Mouse (Mus musculus): ENCODE results near the gene Aprt.

The Aprt gene

DNA sequence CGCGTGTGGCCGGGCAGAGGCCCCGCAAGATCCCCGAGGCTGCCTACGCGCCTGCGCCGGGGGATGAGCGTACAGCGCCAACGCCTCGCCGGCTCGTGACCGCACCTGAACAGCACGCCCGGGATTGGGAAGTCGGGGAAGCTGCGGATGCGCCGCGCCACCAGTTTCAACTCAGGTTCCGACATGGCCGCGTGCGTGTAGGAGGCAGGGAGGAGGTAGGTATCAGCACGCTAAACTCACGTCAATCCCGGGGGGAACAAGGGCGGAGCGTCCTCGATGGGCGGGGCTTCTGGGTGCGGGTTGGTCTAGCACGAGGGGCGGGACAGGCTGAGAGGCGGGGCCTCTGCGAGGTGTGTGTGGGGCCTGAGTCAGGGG, at the start of gene Aprt:
Gene Aprt, minus strand, starts transcription at position 262 of the 375 bp plus-strand sequence.
- peak; percentile 93 for DNase-seq

DNA sequence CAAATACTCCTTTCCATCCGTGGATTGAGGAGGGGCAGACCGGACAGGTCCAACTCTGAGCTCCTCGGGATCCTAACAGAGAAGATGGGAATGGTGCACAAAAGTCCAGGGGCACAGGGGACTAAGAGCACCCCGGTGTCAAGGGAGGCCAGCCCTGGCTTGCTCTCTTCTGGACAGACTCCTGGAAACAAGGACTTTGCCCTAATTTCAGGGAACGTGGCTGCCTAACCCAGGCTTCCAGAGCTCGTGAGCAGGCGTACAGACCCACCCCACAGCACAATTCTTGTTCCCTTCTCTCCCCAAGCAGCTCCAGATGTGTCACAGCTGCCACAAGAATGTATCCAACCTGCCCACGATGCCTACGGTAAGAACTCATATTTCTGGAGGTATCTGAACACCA, 49.1 kb upstream of the Aprt start:
- no peak for DNase-seq

DNA sequence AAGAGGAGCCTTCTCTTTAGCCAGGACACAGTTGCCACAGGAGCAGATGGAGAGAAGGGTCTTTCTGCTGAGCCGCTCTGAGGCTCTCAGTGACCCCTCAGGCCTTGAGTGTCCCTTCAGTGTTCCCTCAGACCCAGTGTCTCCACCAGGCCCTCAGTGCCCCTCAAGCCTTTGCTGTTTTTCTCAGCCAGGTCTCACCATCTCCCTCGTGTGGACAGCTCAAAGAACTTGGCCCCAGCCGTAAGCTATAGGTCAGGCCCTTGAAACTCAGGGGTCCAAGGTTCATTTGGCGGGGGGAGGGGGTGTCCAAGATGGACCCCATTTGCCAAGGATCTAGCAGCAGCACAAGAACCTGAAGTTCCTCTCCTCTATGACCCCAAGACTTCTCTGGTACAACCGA, 47.9 kb upstream of the Aprt start:
- DNase-seq = no peak

DNA sequence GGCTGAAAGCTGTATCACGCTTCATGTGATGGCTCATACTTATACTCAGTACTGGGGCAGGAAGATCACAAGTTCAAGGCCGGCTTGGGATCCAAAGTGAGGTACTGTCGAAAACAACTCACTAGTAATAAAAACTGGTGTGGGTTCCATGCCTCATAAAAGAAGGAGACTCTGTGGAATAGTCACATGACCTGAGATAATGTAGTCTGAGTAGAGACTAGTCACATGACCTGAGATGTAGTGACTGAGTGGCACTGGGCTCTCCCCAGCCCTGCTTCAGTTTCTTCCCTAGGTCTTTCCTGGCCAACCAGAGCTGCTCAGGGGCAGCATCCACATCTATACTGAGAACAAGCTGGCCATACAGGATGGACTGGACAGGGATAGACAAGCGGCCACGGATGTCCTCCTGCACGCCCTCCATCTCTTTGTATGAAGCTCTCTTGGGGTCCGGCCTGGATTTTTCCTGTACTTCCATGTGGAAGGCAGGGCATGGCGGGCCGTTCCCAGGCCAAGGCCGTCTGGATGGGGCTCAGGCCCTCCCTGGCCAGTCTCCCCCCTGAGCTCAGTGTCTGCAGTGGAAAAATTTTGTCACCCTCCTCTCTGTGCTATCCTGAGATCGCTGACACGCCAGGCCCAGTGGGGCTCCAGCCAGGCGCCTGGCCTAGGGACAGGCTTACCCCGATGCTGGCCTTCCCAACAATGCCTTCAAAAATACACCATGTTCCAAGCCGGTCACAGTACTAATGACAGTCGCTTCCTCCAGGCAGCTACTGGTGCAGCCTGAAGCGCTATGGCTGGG, 47.3 kb upstream of the Aprt start:
- DNase-seq = no peak

DNA sequence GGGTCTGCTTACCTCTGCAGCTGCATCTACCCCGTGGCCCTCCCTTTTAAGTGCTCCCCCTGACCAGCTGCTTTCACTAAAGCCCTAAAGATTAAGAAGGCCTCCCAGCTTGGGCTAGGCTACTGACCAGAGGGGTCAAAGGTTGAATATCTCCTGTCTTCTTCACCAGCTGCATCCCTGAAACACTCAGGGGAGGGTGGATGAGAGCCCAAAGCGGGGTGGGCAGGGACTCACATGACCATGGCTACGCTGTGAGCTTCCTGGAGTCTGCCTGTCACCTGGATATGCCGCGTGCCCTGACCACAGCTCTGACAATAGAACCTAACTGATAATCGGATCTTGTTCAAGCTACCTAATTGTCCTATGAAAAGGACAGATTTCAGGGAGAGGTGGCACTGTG, 46.0 kb upstream of the Aprt start, which contains the start of gene Pabpn1l:
Gene Pabpn1l, minus strand, starts transcription at position 13 of the 400 bp plus-strand sequence.
- no peak for DNase-seq

DNA sequence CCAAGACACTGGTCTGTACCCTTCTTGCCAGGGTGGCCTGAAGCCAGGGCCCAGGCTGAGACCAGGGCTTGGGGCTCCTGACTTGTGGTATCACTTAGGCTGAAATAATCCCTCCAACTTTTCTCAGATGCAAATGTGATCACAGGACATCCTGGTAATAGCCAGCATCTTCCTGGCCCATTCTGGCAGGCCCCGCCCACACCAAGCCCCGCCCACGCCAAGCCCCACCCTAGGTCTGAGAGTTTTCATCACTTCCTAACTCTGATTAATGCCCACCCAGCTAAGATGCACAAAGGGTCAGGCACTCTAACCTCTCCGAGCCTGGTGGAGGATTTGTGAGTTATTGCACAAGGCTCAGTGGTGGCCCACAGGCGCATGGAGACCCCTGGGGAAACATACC, 43.7 kb upstream of the Aprt start:
- DNase-seq = no peak

DNA sequence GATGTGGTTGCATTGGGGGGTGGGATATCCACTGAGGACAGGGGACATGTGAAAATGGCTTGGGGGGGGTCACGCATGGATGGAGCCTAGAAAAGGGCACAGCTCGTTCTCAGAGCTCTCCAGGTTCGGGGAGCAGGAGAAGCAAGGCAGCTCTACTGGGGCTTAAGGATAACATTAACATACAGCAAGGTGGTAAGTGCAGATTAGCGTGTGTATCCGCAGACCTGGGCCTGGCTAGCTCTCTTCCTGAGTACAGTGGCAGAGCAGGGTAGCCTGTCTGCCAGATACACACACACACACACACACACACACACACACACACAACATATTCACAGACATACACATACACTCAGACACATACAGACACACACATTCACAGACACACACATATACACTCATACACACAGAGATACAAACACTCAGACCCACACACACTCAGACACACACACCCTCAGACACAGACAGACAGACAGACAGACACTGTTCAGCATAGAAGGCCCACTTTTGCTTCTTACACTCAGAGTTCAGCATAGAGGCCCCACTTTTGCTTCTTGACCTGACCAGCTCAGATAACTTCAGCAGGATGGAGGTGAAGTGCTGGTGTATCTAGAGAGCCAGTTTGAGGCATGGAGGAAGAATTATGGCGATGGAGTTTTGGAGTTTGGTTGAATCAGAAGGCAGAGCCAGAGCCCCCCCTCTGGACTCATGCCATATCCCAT, 42.1 kb upstream of the Aprt start:
- DNase-seq = no peak

DNA sequence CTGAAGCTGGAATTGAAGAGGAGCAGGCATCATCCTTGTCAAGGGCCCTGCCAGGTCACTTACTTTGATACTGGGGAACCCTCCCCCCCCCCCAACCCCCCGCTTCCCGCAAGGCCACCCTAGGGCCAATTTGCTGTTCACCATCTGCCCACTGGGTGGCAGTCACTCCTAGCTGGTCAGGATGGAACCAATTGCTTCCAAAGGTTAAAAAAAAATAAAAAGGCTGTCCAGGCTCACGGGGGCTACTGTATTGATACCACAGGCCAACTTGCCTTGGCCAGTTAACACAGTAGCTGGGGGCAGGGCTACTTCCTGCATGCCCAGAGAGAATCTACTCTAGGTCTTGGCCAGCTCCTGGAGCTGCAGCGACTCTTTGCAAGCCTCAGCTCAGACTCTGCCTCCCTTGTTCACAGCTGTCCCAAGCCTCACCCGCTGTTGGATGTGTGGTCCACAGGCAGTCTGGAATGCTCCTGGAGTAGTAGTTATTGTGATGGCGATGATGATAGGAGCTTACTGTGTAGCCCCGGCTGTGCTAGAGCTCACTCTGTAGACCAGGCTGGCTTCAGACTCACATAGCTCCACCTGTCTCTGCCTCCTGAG, 41.3 kb upstream of the Aprt start:
- peak; percentile 58 for DNase-seq

DNA sequence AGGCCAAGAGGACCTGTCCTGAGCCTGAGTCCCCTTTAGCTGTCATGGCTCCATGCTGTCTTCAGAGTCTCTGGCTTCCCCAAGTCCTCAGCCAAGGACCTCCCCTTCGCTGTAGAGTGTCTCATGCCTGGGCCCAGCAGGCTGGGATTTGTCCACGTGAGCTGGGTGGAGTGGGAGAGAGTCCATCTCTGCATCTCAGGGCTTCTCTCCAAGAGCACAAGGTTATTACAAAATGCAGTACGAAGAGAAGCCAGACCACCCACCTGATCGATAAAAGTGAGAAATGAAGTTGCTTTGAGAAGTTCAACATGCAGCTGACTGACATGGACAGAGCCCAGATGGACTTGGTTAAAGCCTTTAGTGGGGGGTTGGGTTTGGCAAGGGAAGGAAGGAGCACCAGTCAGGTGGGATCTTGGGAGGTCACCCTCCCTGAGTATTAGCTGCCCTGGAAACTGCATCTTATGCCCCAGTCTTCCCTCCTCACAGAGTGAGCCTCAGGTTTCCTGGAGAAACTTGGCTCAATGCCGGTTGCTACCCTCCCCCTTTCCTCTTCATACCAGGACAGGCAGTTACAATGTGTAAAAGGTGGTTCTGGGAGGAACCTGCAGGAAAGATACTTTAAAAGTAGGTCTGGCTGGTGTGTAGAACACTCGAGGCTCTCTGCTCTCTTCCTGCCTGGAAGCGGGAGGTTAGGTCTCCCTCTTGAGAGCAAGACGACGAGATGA, 39.6 kb upstream of the Aprt start:
- DNase-seq = no peak

DNA sequence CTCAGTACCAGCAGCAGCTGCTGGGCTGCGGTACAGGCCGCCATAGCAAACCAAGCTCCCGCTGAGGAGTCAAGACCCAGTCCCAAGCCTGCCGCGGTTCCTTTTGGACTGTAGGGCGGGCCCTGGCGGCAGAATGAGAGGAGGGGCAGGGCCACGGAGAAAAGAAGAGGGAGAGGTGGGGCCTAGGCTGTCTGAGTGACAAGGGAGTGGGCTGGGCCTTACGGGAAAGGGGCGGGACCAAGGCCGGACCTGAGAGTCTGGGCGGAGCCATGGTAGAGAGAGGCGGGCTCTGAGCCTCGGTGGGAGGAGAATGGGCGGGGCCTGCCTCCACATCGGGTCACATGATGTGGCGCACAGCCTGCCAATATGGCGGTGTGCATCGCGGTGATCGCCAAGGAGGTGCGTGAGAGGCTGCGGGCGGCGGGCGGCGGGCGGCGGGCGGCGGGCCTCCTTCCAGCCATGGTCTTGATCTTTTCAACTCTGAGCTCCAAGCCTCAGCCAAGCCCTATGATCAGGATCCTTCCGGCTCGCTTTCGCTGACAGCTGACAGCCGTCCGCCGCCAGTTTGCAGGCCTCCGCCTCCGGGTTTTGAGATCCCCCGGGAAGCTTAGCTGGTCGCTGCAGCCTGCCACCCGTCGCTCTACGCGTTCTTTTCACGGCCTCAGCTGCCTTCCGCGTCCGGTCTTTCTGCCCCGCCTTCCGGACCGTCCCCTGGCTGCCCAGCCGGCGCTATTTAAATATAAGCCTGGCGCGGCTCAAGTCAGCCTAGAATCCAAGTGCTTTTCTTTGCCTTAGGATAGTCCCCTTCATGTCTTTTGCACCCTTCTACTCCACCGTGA, 34.8 kb upstream of the Aprt start, which contains the start of the genes Galns and Trappc2l:
Gene Galns, minus strand, starts transcription at position 169 of the 839 bp plus-strand sequence.
Gene Trappc2l, plus strand, starts transcription at position 346 of the 839 bp plus-strand sequence.
- peak; percentile 93 for DNase-seq

DNA sequence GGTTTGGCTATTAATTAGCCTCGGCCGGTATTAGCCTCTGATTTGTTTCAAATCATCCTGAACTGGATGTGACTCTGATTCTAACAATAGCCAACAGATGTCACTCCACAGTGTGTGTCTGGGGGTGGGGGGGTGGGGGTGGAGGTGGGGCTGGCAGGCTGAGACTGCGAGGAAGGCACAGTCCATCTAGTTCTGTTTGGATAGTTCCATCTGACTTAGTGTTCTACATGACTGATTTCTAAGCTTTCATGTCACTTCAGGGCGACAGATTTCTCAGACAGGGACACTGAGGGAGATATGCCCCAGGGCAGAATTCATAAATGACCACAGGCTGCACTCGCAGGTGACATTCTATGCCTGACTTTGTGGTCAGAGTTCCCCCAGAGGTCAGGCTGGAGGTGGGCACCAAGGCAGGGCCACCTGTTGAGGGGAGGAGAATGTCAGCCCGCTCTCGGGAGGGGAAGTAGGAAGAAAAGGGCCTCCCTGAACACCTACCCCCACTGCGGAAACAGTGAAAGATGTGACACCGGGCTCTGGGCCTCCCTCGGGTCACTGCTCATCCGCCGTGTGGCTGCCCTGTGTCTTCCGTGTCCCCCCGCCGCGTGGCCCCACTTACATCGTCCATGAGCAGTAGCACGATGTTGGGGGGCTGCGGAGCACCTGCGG, 34.0 kb upstream of the Aprt start:
- no peak for DNase-seq

DNA sequence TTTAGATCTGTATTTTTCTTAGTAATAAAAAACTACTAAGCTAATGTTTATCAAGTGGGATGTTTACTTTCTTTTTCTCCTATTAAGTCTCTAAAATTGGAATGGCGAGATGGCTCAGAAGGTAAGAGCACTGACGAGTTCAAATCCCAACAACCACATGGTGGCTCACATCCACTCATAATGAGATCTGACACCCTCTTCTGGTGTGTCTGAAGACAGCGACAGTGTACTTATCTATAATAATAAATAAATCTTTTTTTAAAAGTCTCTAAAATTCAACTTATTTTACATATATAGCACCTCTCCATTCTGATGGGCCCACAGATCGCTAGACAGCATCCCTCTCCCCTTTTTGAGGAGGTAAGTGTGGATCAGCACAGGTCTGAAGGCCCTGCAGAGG, 33.5 kb upstream of the Aprt start:
- no peak for DNase-seq

DNA sequence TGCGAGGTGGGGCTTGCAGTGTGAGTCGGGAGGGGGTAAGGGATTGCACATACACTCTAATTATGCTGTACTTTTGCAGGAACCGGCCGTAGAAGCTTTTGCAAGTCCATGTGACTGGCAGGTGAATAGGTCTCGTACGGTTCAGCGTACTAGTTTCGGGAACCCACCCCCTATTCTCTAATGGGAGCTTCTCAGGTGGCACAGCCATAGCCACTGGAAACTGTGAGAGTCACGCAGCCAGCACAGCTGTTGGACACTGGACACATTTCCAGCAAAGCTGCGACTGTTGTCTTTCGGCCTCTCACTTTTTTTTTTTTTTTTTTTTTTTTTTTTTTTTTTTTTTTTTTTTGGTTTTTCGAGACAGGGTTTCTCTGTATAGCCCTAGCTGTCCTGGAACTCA, 30.1 kb upstream of the Aprt start:
- no peak for DNase-seq

DNA sequence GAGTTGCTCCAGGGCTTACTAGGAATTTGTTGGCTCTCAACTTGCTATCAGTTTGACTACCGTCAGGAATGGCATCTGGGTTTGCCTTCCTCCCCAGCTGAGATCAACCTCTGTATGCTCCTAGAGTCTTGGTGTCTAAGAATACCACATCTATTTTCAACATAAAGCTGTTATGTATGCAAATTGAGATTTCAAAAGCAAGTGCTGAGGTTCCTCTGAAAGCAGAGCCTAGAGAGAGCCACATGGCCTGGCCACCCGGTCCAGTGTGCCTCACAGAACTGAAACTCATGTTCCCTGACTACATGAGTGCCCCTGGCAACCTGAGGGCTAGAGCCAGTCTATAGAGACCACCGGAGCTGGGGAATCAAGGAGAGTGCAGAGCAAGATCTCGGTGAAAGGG, 28.7 kb upstream of the Aprt start:
- DNase-seq = peak; percentile 11

DNA sequence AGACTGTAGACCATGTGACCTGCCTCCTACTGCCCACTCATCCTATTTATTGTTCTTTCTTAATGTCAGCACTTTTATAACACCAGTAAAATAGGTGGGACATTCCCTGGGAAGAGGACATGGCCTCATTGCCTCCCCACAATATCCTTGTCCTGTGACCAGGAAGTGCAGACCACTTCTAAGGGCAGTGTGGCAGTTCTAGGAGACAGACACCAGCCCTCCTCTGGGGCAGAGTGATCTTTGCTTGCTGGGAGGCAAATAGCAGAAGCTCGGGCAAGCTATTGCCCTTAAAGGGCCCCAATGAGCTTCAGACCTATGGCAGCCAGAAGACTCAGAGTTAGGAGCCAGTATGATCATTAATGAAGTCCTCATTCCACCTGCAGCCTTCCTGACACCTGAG, 27.9 kb upstream of the Aprt start:
- no peak for DNase-seq

DNA sequence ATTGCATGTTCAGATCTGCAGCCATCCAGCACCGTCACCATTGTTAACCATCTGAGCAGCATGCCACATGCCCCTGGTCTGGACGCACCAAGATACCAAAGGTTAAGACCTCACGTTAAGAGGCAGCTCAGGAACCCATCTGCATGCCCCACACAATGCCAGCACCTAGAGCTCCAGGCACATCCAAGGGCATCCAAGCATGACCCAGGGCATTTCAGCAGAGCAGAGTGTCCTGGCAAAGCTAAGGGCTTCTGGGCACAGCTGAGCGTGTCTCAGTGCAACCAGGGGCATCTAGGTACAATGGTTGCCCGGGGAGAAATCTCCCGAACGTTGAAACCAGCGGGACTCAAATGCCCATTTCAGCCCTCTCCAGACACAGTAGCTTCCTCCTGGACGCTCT, 24.0 kb upstream of the Aprt start:
- DNase-seq = no peak

DNA sequence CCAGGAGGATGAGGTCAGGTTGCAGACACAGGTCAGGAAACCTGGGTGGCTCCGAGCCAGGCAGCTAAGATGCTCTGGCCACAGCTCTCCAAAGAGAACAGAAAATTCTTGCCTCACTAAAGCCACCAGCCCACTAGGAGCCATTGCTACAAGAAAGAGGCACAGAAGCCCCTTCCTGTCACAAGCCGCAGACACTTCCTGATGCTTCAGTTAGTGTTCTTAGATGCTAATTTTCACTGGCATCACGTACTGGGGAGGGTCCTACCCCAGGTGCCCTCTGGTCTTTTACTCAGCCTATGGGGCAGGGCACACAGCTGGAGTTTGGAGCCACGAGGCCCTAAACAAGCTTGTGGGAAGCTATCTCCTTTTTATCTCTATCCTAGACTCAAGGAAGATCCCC, 19.3 kb upstream of the Aprt start:
- DNase-seq = no peak

DNA sequence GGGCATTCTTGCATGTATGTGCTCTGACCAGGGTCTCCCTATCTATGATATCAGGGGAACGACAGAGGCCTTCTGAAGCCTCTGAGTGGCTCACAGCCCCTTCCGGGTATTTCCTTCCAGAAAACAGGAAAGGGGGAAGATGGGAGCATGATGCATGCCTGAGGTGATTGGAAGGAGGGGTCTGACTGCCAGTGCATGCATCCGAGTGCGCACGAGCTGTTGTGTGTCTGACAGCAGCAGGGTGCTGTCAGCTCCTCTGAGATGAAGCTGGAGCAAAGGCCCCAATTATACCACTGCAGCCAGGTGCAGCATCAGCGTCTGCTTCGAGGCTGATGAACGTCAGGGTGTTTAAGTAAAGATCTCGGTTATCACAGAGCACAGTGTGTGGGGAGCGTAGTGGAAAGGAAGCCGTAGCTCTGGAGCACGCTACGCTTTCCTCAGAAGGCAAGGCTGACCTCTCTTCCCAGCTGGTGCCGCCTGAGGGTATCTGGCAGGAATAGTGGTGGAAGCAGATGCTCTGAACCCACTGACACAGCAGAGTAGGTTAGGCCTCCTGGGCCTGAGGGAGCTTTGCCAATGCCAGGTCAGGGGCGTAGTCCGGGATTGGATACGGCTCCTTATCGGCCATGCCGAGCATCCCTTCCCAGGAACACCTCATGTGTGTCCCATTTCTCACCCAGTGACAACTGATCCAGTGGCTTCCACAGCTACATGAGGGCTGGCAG, 17.2 kb upstream of the Aprt start:
- DNase-seq = no peak

DNA sequence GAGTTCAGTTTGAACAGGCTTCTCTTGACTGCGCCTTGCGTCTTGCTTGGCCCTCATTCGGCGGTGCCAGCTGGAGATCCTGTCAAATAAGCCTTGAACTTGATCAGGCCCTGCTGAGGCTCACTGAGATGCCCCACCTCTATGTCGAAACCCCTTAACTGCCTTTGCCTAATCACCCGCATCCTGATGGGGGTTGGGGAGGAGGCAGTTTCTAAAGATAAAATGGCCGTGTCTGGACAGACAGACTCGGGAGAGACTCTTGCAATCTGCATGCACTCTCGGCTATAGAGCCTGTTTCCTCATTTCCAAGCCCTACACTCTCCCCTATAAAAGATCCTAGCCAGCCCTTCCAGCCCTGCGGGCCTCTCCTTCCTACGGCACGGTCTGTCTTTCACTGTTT, 16.5 kb upstream of the Aprt start:
- no peak for DNase-seq

DNA sequence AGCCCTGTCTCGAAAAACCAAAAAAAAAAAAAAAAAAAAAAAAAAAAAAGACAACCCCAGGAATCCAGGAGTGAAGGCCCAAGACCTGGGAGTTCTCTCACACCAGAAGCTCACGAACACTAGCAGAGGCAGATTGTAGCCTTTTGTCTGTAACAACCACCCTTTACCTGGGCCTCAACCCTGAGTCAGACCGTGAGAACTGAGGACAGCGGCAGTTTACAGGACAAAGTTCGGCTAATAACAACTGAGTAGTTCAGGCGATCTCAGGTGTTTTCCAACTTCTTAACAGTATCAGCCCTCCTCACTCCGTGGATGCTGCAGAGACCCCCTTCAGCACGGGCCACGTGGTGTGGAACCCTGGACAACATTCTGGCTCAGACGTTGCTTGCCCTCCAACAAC, 10.0 kb upstream of the Aprt start:
- no peak for DNase-seq

DNA sequence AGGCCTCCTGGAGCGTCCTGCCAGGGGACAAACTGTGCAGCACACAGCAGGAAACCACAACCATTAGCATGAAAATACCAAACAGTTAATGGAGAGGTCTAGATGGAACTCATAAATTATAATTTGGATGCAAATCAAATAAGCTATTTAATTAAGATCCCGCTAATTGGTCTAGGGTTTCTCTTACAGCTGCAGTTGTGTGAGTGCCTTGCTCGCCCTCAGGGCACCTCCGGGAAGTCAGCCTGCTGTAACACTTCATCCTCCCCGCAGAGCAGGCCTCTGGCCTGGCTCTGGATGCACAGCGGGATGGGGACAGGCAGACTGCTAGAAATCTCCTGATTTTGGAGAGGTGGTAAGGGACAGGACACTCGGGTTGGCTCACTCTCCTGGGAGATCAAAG, 9.5 kb upstream of the Aprt start:
- no peak for DNase-seq

All from right cerebral cortex, postnatal 25 days (tissue).